Mouse (Mus musculus) kidney, postnatal 25 days (tissue): ENCODE measurements at regions not wholly inside any gene's neighbourhood (a gene's known extent, or its start where the extent isn't known, plus 50 kb on each side); places are given as distances from the start of the nearest gene placed in this dataset.

Source experiments
- DNase-seq, 2 experiments: peaks; one replicate each; pipeline ENCODE4 v3.0.0; 2021; ENCODE audit warnings: mixed read lengths in 2 of 2

GRCm38 (mm10) chr8:116375758-116376157, 129.0 kb upstream of the Dynlrb2 start:
- no peak for DNase-seq

- DNase-seq, result peak in 1 of 2 experiments; percentile 40
These were observed 131.7 kb upstream of the Dynlrb2 start for GRCm38 (mm10) chr8:116373063-116373462.

- DNase-seq, result peak; percentile 54 to 70
These were observed 132.2 kb upstream of the Dynlrb2 start for GRCm38 (mm10) chr8:116372574-116372973.

- no peak for DNase-seq
These were observed 132.7 kb upstream of the Dynlrb2 start for GRCm38 (mm10) chr8:116372056-116372455.

GRCm38 (mm10) chr8:116367491-116367890, 137.3 kb upstream of the Dynlrb2 start:
- no peak for DNase-seq

GRCm38 (mm10) chr8:116366706-116367105, 138.1 kb upstream of the Dynlrb2 start:
- DNase-seq, result no peak

- DNase-seq, result no peak
These were observed 140.0 kb upstream of the Dynlrb2 start for GRCm38 (mm10) chr8:116364751-116365150.

GRCm38 (mm10) chr8:116364172-116364571, 140.6 kb upstream of the Dynlrb2 start:
- peak; percentile 57 to 72 for DNase-seq

GRCm38 (mm10) chr8:116362351-116362750, 142.4 kb upstream of the Dynlrb2 start:
- peak in 1 of 2 experiments; percentile 45 for DNase-seq

GRCm38 (mm10) chr8:116359761-116360160, 145.0 kb upstream of the Dynlrb2 start:
- DNase-seq, result no peak

- DNase-seq, result no peak
These were observed 150.0 kb upstream of the Dynlrb2 start for GRCm38 (mm10) chr8:116354756-116355155.

GRCm38 (mm10) chr8:116353911-116354310, 150.9 kb upstream of the Dynlrb2 start:
- DNase-seq, result peak; percentile 14 to 48

GRCm38 (mm10) chr8:116352635-116353034, 152.1 kb upstream of the Dynlrb2 start:
- peak in 1 of 2 experiments; percentile 48 for DNase-seq

GRCm38 (mm10) chr8:116348971-116349370, 155.8 kb upstream of the Dynlrb2 start:
- no peak for DNase-seq

- DNase-seq, result no peak
These were observed 157.8 kb upstream of the Dynlrb2 start for GRCm38 (mm10) chr8:116346990-116347389.

GRCm38 (mm10) chr8:116344590-116345222, 160.1 kb upstream of the Dynlrb2 start:
- DNase-seq, result no peak

GRCm38 (mm10) chr8:116343534-116343933, 161.2 kb upstream of the Dynlrb2 start:
- DNase-seq, result no peak

- no peak for DNase-seq
These were observed 170.0 kb upstream of the Dynlrb2 start for GRCm38 (mm10) chr8:116334772-116335171.

GRCm38 (mm10) chr8:116334101-116334500, 170.7 kb upstream of the Dynlrb2 start:
- no peak for DNase-seq

GRCm38 (mm10) chr8:116320014-116320680, 184.6 kb upstream of the Dynlrb2 start:
- peak in 1 of 2 experiments; percentile 42 for DNase-seq

- no peak for DNase-seq
These were observed 189.4 kb upstream of the Dynlrb2 start for GRCm38 (mm10) chr8:116315410-116315809.

- DNase-seq, result no peak
These were observed 190.2 kb upstream of the Dynlrb2 start for GRCm38 (mm10) chr8:116314429-116315092.

GRCm38 (mm10) chr8:116298891-116299290, 205.9 kb upstream of the Dynlrb2 start:
- DNase-seq, result no peak
